Mouse (Mus musculus) embryo, embryonic 9.5 days (tissue): ENCODE data around the gene Gm28308.

ENCODE experiments used
- DNase-seq: peaks from one replicate; pipeline ENCODE4 v3.0.0-alpha.2; 2017; ENCODE audit errors: extremely low spot score

Gm28308 gene

DNA sequence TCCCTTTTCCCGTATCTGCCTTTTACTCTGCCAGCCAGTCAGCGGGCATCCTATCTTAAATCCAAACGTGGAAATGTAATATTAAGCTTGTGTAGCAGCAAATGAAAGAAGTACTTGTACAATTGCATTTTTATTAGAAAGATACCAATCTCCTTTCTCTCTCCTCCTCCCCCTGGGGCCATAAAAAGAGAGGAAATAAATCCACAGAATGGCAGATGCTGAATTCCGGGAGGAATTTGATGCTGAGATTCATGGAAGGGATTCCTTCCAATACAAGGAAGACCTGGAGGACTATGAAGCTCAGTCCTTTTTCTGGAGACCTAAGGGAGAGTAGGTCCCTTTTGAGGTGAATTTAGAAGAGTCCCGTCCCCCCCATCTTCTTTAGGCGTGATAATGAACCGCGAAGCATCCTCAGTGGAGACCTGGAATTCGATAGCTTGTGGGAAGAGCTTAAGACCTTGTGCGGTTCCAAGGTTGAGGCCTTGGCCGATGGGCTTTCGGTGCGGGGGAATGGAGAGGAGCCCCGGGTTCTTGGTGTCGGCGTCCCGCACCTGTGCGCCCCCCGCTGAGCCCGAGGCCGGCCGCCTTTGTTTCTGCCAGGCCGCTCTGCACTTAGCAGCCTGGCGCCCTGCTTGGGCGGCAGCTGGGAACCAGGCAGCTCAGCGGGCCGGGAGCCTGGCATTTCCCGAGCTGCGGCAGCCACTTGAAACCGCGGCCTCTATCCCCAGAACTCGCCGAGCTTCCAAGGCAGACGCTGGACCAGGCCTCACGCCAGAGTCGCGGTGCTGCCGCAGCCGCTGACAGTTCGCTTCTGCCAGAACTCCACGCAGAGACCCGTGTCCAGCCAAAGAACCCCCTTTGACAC, 44.7 kb downstream of the Gm28308 start:
- DNase-seq = no peak

DNA sequence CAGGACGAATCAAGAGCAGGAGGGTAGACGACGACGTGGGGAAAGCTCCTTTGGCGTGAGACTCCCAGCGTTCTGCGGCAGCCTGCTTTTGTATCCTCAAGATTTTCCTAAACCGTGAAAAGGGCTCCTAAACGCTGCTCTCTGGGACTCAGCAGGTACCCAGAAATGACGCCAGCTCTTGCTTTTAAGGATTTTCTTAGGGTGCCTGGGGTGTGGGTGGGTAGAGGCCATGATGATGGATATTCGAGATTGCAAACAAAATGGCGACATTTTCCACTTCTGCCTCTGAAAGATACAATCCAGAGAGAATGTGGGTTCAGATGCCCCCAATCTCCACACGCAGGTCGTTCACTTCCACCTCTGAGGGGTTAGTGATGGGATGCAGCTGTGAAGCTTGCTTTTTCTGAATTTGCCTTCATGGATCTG, 45.4 kb downstream of the Gm28308 start:
- no peak for DNase-seq

DNA sequence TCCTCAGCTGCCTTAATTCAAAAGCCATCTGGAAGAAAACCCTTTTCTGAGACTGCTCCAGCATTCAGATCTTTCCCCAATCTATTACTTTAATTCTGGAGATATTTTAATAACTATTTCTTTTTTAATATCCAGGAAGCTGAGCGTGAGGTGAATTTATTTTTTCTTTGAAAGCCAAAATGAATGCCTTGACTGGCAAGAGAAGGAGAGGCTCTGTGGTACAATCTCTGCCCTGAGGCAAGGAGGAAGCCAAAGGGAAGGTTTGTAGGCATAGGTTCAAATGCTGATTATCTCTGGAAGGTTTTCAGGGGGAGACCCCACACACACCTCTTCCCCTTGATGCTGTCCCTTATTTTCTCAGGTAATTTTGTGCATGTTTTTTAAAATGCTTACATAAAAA, 46.0 kb downstream of the Gm28308 start:
- peak; percentile 51 for DNase-seq

DNA sequence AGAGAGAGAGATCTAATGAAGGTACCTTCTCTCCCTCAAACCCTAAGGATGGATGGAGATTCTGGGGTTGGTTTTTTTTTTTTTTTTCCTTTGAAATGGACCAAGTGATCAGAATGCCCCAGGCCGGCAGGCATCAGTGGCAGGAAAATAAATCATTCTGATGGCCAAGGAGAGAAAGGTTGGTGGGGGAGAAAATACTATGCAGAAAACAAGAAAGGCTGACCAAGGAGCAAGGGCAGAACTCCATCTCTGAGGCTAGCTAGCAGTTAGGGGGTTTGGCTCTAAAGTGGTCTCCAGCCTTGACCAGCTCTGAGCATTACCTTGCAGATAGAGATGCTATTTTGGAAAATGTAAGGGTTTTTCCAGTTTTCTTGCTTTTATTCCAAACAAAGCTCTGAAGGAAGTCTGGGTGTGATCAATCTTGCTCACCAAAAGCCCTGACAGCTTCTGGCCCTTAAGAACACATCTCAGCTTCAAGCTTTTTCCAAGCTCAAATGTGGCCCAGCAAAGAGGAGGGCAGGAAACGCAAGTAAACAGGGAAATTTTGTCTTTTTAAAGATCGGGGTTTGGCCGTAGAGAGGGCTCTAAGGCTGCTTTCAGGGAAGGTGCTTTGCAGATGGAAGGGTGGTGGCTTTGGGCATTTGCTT, 46.6 kb downstream of the Gm28308 start:
- DNase-seq = peak; percentile 73

DNA sequence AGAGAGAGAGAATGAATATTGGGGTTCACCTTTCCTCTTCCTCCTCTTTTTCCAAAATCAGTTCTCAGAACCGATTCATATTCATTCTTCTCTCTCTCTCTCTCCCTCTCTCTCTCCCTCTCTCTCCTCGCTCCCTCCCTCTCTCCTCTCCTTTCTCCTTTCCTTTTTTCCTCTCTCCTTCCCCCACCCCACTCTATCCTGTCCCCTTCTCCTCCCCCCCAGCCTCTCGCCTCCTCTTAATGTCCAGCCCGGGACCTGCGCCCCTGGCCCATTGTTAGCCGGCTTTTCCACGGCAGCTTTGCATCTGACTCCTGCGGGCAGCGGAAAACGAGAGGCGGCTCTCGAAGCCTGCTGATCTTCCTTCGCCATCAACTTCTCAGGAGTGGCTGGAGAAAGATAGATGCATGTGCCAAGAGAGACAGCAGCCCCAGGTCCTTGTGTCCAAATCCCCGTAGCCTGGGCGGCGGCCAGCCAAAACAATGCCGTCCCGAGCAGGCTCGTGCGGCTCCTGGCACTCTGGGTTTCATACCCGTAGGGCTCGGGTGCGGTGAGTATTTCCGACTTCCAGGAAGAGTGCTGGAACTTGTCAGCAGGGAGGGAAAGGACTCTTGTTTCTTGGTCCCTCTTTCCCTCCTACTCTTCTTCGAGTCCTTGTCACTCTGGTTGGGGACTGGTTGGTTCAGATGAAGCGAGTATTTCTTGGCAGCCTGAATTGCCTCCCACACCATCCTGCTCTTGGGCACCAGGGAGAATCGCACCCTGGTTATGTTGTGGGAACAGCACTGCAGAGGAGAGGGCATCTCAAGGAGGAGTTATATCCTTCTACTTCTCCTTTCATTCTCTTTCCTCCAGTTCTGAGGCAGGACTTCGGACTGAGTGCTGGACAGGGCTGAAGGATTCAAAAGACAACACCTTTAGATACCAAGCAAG, 47.4 kb downstream of the Gm28308 start:
- DNase-seq = peak; percentile 68

DNA sequence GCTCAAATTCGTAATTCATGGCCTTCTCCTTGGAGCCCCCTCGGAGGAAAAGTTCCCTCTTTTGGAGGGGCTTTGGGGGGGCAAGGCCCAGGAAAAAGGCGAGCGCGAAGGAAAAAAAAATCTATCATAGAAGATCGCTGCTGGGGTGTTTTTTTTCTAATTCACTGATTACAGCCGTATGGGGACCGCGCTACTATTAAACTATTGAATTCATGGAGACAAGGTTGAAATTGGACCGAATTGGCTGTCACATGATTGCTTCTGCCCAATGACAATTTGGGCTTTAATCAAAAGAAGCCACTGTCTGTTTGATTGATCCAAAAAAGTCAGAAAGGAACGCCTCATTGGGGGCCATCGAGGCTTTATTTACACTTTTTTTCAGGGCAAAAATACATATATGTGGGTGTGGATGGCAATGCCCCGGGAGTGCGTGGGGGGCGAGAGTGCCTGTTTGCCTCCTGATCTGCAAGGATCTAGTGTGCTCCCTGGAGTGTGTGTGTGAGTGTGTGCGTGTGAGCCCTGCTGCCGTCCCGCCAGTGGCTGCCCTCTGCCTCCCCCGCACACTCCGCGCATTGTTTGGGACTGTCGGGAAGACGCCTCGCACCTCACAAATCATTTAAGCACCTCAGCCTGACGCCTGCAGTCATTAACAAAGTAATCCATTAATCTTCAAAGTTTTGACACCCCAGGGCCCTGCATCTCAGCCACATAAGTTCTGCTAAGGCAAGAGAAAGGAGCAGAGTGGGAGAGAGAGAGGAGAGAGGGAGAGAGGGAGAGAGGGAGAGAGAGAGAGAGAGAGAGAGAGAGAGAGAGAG, 48.3 kb downstream of the Gm28308 start, which contains the start of gene Hoxa2:
Gene Hoxa2, minus strand, starts transcription at position 206 of the 815 bp plus-strand sequence.
- peak; percentile 85 for DNase-seq

DNA sequence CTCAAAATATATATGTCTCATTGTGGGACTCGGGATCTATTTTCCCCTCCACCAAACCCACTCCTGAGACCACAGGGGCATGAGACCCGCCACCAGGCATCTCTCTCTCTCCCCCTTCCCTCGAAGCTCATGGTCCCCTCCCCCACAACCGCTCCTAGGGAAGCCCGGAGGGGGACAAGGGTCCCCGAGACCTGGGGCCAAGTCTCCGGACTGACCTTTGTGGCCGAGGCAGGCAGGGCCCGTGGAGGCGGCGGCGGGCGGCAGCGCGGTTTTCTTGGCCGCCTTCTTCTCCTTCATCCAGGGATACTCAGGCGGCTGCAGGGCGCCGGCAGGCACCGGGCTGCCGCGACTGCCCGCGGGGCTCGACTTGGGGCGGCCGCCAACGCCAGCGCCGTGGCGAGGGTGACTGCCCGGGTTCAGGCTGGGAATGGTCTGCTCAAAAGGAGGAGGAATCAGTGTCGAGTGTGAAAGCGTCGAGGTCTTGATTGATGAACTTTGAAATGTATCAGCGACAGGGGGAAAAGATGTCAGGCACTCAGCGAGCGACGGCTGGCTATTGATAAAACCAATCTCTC, 49.0 kb downstream of the Gm28308 start:
- DNase-seq = no peak

DNA sequence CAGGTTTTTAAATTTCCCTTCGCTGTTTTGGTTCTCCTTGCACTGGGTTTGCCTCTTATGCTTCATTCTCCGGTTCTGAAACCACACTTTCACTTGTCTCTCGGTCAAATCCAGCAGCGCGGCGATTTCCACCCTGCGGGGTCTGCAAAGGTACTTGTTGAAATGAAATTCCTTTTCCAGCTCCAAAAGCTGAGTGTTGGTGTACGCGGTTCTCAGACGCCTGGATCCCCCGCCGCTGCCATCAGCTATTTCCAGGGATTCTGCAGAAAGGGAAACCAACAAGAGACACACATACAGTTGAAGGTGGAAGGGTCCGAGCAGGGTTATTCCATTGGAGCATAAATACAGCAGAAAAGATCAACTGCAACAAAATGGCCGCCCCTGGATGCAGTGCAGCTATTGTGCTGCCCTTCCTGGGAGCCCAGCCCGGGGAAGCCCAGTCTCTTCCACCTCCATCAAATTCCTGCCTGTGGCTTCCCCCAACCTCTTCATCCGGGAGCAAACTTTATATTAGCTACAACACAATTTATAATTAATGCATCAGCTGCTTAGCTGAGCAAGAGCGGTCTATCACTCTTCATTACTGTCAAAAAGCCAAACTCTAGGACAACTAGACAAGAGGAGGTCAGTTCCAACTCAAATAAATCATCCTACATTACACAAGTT, 49.6 kb downstream of the Gm28308 start:
- DNase-seq = peak; percentile 82

DNA sequence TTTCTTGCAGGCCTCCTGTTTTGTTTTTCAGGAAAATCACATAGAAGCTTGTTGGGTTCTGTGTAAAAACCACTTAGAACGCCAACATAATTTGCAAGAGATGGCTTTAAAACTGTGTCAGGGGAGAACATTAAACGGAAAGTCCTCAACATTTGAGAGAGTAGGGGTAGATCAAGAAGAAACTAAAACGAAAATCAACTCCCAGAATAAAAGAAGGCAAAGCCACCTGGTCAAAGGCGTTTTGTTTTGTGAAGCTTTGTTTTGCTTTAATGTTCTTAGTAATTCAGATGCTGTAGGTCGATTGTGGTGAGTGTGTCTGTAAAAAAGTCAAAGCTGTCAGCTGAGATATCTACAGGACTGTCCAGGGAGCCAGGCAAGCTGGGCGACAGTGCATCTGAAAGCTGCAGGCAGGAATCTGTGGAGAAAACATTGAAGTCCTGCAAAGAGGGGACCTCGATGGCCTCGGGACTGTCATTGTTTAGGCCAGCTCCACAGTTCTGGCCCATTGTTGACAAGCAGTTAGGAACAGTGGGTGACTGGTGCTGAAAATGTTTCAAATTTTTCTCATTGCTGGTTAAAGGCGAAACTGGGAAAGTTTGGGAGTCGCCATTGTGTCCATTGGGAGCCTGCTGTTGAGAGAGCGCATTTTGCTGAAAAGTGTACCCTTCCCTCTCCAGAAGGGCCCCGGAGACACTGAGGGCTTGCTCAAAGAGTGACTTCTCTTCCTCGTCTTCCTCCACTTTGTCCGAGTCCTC, 50.4 kb downstream of the Gm28308 start:
- DNase-seq = peak; percentile 75

DNA sequence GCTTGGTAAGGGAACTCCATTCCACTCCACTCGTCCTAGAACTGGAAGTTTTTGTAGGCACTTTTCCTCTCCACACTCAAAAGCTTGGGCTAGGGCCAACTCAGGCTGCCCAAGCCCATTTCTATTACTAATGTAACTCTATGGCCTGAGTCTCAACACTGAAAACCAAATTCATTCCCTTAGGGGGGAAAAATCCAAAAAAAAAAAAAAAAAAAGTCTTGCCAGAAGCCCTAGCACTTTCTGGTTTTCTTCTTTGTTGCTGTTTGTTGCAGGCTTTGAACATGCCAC, 51.1 kb downstream of the Gm28308 start:
- DNase-seq = no peak

DNA sequence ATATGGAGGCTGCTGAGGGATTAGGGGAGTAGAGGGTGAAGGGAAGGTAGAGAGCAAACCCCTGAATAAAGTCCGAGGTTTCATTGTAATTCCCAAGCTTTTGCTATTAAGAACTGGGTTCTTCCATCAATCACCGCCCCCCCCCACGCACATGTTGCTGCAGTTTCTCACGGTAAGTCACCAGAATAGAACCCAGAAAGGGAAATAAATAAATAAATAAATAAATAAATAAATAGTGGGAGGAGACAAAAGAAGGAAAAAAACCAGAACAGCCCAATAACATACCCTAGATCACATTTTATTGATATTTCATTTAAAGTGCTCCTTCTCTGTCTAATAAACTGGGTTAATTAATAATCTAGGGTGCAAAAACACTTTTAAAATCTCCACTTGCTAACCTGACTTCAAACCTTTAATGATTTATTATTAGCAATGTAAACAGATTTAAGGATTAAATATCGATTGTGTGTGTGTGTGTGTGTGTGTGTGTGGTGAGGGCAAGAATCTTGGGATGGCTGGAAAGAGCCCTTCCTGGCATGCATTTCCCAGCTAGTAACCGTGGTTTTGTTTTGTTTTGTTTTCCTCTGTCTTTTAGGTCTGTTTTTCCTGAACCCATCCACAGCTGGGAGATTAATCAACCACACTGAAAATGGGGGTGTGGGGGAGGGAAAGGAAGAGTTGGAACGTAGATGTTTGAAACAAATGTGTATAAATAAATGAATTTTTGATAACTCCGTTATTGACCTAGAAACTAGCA, 51.6 kb downstream of the Gm28308 start:
- DNase-seq = peak; percentile 52

DNA sequence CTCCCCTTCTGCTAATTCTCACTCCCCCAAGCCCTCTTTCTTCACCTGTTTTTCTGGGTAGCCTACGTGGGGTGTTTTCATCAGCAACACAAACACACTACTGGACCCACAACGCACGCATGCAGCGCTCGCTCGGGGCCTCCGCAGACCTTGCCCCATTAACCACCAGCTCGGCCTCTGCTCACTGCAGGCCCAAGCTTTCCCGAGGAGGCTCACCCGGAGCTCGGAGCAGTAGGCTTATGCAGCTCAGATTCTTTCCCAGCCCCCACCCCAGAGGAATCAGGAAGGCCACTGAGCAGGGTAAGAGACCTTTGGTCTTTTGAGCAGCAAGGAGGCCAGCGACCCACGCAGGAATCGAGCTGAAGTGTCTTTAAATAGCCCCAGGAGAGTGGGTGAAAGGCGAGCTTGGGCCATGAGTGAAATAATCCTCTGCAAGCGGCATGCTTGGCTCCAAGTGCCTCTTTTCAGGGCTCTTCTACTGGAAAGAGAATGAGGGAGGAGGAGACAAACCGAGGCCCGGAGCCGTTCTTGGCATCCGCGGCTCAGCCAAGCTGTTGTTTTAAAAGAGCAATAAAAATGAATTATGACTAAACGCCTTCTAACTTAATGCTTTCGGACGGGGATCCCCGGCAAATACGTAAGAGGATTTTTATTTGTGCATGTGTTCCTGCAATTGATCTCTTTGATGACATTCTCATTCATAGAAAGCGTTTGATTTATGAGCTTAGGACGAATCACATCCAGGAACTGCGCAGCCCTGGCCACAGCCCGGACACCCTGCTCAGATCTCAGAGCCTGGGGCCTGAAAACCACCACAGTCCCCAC, 52.4 kb downstream of the Gm28308 start:
- DNase-seq = peak; percentile 74

DNA sequence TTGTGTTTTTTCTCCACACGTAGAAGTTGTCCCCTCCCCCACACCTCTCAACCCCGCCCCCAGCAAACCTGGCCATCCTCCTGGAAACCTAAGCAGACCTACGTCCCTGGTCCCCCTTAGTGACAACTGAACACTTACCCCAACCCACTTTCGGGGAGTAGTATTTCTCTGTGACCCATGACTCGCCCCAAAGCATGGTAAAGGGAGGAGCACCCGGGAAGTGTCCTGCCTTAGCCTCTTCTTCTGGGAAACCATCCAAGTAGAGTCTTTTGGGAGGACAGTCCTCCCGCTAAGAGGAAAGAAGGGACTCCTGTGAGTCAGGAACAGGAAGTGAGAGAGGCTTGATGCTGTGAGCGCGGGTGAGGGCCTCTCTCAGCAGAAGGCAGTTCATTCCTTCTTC, 53.2 kb downstream of the Gm28308 start:
- peak; percentile 55 for DNase-seq

DNA sequence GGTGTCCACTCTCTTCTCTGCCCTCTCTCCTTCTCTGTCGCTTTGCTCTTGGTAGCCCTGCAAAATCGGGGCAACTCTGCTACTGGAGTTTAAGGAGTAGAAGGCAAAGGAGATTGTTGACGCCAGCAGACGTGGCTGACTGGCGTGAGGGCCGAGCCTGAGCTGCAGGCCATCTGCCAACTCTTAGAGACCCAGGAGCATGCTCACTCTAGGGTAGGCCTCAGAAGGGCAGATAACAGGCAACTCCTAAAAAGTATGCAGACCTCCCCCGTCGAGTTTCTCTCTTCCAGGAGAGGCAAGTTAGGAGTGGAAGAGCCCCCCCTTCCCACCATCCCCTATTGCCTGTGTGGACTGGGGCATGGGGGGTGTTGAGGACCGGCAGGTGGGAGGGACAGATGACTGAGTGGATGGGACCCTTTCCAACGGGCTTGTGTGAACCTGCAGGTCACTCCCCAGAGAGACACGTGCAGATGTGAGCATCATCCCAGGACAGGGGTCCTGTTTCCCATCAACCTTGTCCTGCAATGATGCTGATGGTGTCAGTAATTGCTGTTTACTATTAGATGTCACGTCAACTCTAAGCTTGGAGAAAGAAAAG, 53.9 kb downstream of the Gm28308 start:
- DNase-seq = no peak

DNA sequence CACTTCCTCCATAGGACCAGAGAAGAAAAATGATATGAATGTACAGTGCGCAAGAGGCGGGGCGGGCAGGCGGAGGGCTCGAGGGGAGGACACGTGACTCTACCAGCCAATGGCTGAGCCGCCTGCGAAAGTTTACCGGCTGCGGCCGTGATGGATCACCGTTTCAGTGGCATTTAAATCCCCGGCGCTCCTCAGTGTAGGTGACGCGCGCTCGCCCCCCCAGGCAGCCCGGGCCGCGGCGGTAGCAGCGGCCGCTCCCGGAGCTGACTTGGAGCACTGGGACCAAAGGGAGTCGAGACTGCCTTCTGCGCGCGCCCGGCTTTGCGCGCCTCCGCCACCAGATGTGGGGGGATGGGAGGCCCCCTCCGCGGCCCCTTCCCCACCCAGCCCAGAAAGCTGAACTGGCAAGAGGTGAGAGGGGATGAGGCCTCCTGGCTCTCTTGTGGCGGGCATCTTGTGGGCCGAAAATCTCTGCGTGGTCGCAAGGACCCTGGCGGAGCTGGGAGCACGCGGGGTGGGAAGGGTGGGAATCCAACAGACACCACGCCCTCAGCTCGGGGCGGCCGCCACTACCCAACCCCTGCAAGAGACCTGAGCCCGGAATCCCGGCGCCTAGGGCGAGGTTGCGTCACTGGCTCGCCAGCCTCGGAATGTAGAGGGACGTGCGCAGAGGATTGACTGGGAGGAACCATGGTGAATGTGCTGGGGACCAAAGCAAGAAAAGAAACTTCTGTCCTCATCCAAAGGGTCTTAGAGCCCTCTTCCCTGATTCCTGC, 54.7 kb downstream of the Gm28308 start, which contains the start of gene Hoxa1:
Gene Hoxa1, minus strand, starts transcription at position 42 of the 776 bp plus-strand sequence.
- DNase-seq = peak; percentile 89

DNA sequence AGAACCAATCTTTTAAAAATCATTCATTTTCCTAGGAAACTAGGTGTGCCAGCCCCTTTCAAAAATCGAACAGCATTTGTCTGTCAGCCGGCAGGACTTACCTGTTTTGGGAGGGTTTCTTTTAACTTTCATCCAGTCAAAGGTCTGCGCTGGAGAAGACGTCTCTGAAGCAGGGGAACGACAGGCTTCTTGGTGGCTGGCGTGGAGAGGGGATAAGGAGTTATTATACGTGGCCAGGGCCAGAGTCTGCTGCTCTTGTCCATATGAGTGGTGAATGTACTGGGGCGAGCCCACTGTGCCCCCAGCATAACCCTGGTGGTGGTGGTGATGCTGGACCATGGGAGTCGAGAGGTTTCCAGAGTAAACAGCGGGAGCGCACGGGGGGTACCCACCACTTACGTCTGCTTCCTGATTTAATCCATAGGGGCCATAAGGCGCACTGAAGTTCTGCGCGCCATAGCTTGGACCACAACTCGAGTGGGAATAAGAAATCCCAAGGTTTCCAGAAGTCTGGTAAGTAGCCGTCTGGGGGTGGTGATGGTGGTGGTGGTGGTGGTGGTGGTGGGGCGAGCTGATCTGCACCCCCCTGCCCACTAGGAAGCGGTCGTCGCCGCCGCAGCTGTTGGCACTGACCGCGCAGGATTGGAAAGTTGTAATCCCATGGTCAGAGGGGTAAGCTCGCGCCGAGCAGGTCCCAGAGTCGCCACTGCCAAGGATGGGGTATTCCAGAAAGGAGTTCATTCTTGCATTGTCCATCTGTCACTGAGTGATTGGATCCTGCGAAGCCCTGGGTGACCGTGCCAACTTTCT, 55.5 kb downstream of the Gm28308 start:
- DNase-seq = peak; percentile 30
